Mouse (Mus musculus) limb, embryonic 11.5 days (tissue): ENCODE measurements around the gene Ucma. TPM values are rescaled to one million over a fixed set of nuclear protein-coding genes. Genes with fewer than 3 reads are reported as not detected.

Source experiments
- ATAC-seq: fragments of 200-750 bp; cut with Nextera tagmentation; 2 replicates; pipeline ENCODE4 v1.8.0; 2017; ENCODE audit warnings: low read depth; ENCODE audit not compliant: insufficient number of reproducible peaks, low FRiP score, low TSS enrichment
- DNase-seq: peaks from one replicate; pipeline ENCODE4 v3.0.0-alpha.2; 2015; ENCODE audit warnings: low spot score
- H3K27ac ChIP-seq: fragments of 300-500 bp; sonication (generic); replicated peaks from 2 replicates; pipeline ENCODE4 v1.5.1; 2014; ENCODE audit warnings: low read depth, mild to moderate bottlenecking, low read length
- H3K27me3 ChIP-seq: fragments of 300-500 bp; sonication (generic); 2 replicates; pipeline ENCODE4 v1.6.1; 2014; ENCODE audit warnings: mild to moderate bottlenecking, low read length, mixed read lengths; ENCODE audit not compliant: control insufficient read depth, insufficient read depth
- H3K36me3 ChIP-seq: fragments of 300-500 bp; sonication (generic); 2 replicates; pipeline ENCODE4 v1.6.1; 2014; ENCODE audit warnings: mild to moderate bottlenecking, low read length, moderate library complexity, mixed read lengths; ENCODE audit not compliant: control insufficient read depth, insufficient read depth
- H3K4me1 ChIP-seq: fragments of 300-500 bp; sonication (generic); 2 replicates; pipeline ENCODE4 v1.6.1; 2014; ENCODE audit warnings: low read length, mixed read lengths; ENCODE audit not compliant: control insufficient read depth, insufficient read depth
- H3K4me2 ChIP-seq: fragments of 300-500 bp; sonication (generic); 2 replicates; pipeline ENCODE4 v1.6.1; 2014; ENCODE audit warnings: low read depth, mild to moderate bottlenecking, moderate library complexity; ENCODE audit not compliant: severe bottlenecking
- H3K4me3 ChIP-seq: fragments of 300-500 bp; sonication (generic); 2 replicates; pipeline ENCODE4 v1.5.1; 2014; ENCODE audit warnings: low read depth, low read length
- H3K9ac ChIP-seq: fragments of 300-500 bp; sonication (generic); 2 replicates; pipeline ENCODE4 v1.6.1; 2014; ENCODE audit warnings: mild to moderate bottlenecking, low read length
- H3K9me3 ChIP-seq: fragments of 300-500 bp; sonication (generic); 2 replicates; pipeline ENCODE4 v1.6.1; 2016; ENCODE audit warnings: low read length; ENCODE audit not compliant: control insufficient read depth
- WGBS: fragments of 180-500 bp; shearing (Covaris S2); extraction: QIAGEN DNeasy Blood & Tissue Kit; methylation state at CpG from one replicate; pipeline ENCODE4 v1.1.7; 2014; 5-methylcytosine and 5-hydroxymethylcytosine counted together
- polyA plus RNA-seq: library from polyadenylated mRNA; unstranded; fragments of >200 nt; fragmentation: Nextera tagmentation; extraction: Ambion mirVana; gene quantifications from 2 replicates; pipeline ENCODE4 v1.2.1, GENCODE M21; 2014

The Ucma gene
- polyA plus RNA-seq, 1 experiment from 2014 or later, result not detected

DNA sequence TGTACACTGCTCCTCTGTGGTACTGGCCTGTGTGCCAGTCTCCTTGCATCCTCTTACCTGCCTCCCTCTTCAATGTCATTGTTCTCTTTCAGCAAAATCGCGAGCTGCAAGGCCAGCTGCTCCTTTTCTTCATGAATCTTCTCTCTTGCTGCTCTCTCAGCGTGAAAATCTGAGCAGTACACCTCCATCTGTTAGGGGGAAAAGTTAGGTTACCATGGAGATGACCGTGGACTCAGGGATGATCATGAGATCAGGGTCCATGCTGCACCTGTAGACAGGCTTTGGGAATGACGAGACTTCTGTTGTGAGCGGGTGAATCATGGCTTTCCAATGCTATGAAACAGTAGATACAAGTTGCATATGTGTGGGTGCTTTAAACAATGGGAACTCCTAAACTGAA lies 51.1 kb downstream of the Ucma start:
- no peak overlapping the region for H3K4me3 ChIP-seq
- H3K27ac ChIP-seq, result no peak overlapping the region
- H3K9ac ChIP-seq, result no peak overlapping the region
- H3K4me1 ChIP-seq, result no peaks in the 10 kb centered on the region
- no peaks in the 10 kb centered on the region for H3K9me3 ChIP-seq
- no peaks in the 10 kb centered on the region for H3K27me3 ChIP-seq
- ATAC-seq (no peak), DNase-seq (no peak)
- 0 out of 2 replicates have a peak, but pooled peaks cover 2% of the 10 kb centered on the region for H3K36me3 ChIP-seq
- no peak overlapping the region for H3K4me2 ChIP-seq
- WGBS, result 80% methylated on average over 6 of the region's 6 CpGs

DNA sequence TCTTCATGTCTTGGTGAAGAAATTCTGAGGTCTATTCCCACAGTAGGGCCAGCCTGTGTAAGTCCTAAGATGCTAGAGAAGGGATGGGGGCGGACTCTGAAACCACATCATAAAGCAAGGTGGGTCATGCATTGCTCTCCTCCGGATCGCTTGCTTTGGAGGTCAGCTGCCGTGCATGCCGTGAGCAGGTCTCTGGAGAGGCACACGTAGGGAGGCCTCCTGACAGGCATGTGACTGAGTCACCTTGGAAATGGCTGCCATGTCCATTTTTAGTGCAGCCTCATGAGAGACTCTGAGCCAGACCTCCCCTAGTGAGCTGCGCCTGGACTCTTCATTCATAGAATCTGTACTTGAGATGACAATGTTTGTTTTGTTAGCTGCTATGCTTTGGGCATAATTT lies 52.1 kb downstream of the Ucma start:
- no peaks in the 10 kb centered on the region for H3K27me3 ChIP-seq
- no peak for DNase-seq
- ATAC-seq, result no peak
- H3K4me3 ChIP-seq, result no peak overlapping the region
- WGBS, result 90% methylated on average over 7 of the region's 7 CpGs
- H3K9me3 ChIP-seq, result no peaks in the 10 kb centered on the region
- no peak overlapping the region for H3K9ac ChIP-seq
- H3K27ac ChIP-seq, result no peak overlapping the region
- no peaks in the 10 kb centered on the region for H3K4me1 ChIP-seq
- H3K36me3 ChIP-seq, result 0 out of 2 replicates have a peak, but pooled peaks cover 2% of the 10 kb centered on the region
- H3K4me2 ChIP-seq, result no peak overlapping the region

DNA sequence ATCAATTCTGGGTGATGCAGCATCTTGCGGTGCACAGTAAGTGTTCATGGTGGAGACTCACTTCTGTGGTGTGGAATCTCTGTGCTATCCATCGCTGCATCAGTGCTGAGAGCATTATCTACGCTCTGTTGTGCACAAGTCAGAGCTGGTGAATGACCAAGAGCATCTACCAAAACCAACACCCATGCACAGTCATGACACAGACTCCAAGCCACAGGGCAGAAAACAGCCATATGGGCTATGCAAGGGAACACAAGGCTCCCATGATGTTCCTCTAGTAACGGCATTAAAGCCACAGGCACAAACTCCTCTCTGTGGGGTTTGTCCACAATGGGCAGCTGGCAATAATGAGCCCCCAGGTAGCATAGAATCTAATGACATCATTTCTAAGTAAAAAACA lies 53.9 kb downstream of the Ucma start:
- 89% methylated on average over 4 of the region's 4 CpGs for WGBS
- no peak for ATAC-seq
- no peak overlapping the region for H3K9ac ChIP-seq

DNA sequence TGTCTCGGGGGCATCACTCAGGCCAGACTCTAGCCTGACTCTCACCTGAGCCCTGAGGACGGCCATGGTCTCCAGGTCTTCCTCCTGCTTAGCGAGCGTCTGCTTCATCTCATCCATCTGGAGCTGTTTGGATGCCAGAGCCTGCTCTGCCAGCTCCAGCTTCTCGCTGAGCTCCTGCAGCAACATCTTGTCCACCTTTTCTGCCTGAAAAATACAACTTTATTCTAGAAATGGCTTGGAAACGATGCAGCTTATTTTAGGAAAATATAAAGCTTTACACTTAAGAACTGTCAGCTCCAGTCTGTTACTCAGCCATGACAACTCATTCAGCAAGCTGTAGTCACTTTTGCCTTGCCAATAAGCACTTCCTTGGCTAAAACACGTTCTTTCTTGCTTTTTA lies 55.3 kb downstream of the Ucma start:
- 78% methylated on average over 7 of the region's 7 CpGs for WGBS
- Histone ChIP-seq H3K4me3 (no peak overlapping the region), H3K27ac (no peak overlapping the region), H3K27me3 (no peaks in the 10 kb centered on the region), H3K4me1 (no peaks in the 10 kb centered on the region), H3K9me3 (no peaks in the 10 kb centered on the region), H3K4me2 (no peak overlapping the region), H3K9ac (no peak overlapping the region), H3K36me3 (0 out of 2 replicates have a peak, but pooled peaks cover 2% of the 10 kb centered on the region)
- no peak for DNase-seq
- no peak for ATAC-seq

More for the DNA sequence above, 53.9 kb downstream of the Ucma start:
- no peaks in the 10 kb centered on the region for H3K27me3 ChIP-seq
- no peak for DNase-seq
- no peak overlapping the region for H3K4me2 ChIP-seq
- H3K9me3 ChIP-seq, result no peaks in the 10 kb centered on the region
- 0 out of 2 replicates have a peak, but pooled peaks cover 2% of the 10 kb centered on the region for H3K36me3 ChIP-seq
- no peaks in the 10 kb centered on the region for H3K4me1 ChIP-seq
- no peak overlapping the region for H3K27ac ChIP-seq
- no peak overlapping the region for H3K4me3 ChIP-seq

DNA sequence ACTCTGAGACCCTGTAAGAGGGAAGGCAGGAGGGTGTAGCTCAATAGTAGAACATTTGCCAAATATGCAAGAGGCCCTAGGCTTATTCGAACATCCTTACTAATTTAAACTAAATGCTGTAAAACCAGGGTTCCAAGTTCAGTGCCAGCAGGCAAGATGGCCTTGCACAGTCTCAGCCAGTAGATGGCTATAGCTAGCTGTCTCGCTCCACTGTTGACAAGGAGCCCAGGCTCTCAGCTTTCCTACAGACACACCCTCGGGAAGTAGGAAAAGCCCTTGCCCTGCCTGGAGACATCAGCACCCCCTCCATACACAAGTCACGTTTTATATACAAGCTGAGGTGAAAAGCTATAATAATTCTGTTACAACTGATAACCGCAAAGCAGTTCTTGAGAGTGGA lies 56.7 kb downstream of the Ucma start:
- H3K4me1 ChIP-seq, result no peaks in the 10 kb centered on the region
- no peaks in the 10 kb centered on the region for H3K9me3 ChIP-seq
- no peak overlapping the region for H3K4me3 ChIP-seq
- H3K27me3 ChIP-seq, result no peaks in the 10 kb centered on the region
- ATAC-seq, result no peak
- H3K4me2 ChIP-seq, result no peak overlapping the region
- DNase-seq, result no peak
- 0 out of 2 replicates have a peak, but pooled peaks cover 2% of the 10 kb centered on the region for H3K36me3 ChIP-seq
- 80% methylated on average over 5 of the region's 5 CpGs for WGBS
- H3K27ac ChIP-seq, result no peak overlapping the region
- H3K9ac ChIP-seq, result no peak overlapping the region

DNA sequence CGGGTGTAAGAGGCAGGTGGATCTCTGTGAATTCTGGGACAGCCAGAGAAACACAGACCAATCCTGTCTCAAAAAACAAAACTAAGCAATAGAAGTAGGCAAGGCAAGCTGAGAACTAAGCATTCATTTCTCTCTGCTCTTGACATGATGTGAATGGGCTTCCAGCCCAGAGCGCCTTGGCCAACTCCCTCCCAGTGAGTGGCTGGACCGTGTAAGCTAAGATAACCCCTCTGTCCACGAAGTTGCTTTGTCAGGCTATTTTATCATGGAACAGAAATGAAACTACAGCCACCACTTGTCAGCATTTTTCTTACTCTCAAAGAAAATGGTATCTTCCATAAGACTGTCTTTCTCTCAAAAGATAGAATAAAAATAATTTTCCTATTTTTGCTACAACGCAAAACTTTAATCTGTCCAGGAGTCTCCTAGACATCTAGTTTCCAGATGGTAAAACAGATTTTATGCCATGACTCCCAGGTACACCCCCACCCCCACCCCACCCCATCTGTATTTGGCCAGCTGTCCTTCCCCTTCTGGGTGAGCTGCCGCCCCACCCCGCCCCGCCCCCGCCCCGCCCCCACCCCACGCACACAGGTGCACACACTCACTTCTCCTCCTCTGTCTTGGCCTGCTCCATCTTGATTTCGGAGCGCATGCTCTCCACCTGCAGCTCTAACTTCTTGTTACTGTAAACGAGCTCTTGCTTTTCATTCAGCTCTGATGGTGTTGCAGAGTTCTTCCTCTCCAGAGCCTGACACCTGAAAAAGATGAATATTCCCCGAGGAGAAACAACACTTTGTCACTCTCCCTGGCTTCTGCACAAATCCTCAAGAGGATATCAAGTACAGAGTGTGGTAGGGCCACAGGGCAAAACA lies 57.9 kb downstream of the Ucma start:
- WGBS, result 67% methylated on average over 15 of the region's 15 CpGs
- no peaks in the 10 kb centered on the region for H3K27me3 ChIP-seq
- no peak for DNase-seq
- H3K9ac ChIP-seq, result no peak overlapping the region
- H3K4me2 ChIP-seq, result no peak overlapping the region
- ATAC-seq, result no peak
- H3K4me1 ChIP-seq, result no peaks in the 10 kb centered on the region
- H3K9me3 ChIP-seq, result no peaks in the 10 kb centered on the region
- H3K36me3 ChIP-seq, result no peaks in the 10 kb centered on the region
- no peak overlapping the region for H3K4me3 ChIP-seq
- H3K27ac ChIP-seq, result no peak overlapping the region

DNA sequence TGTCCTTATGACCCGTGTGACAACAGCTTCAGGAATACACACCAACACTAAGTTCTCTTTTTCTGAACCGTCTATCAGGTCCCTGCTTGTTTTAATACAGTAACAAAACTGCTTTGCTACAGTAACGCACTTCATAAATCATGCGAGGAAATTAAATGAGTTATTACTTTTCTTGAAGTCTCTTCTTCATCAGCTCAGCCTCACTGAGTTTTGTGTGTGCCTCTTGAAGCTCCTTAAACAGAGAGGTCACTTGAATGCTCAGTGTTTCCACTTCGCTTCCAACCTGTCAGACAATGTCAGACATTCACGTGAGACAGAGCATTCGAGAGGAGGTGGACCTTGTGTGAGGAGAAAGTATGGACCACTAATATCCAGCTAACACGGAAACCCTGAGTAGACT lies 58.9 kb downstream of the Ucma start:
- no peaks in the 10 kb centered on the region for H3K36me3 ChIP-seq
- H3K4me3 ChIP-seq, result no peak overlapping the region
- H3K27me3 ChIP-seq, result no peaks in the 10 kb centered on the region
- no peaks in the 10 kb centered on the region for H3K4me1 ChIP-seq
- H3K4me2 ChIP-seq, result no peak overlapping the region
- H3K9me3 ChIP-seq, result no peaks in the 10 kb centered on the region
- ATAC-seq, result no peak
- WGBS, result 84% methylated on average over 8 of the region's 8 CpGs
- no peak overlapping the region for H3K27ac ChIP-seq
- H3K9ac ChIP-seq, result no peak overlapping the region
- DNase-seq, result no peak

DNA sequence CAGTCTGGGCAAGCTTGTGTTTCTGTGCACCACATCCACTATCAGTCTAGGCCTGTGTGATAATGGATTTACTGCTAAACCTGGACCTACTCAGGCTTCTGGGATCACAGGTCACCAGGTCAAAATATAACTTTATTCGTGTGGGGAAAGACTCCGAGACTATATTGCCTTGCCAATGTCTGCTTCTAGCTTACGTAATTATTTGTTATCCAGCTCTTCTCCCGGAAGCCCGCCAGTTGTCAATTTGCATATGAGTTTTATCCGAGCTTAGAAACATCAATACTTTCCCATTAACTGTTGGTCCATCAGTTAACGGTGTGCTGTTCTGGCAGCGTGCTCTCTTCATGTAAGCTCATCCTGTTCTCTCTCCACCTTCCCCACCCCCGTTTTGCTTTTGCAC lies 59.3 kb downstream of the Ucma start:
- Histone ChIP-seq H3K4me1 (no peaks in the 10 kb centered on the region), H3K36me3 (no peaks in the 10 kb centered on the region), H3K27me3 (no peaks in the 10 kb centered on the region), H3K4me2 (no peak overlapping the region), H3K9ac (no peak overlapping the region), H3K27ac (no peak overlapping the region), H3K9me3 (no peaks in the 10 kb centered on the region), H3K4me3 (no peak overlapping the region)
- ATAC-seq (no peak), DNase-seq (no peak)
- WGBS, result 84% methylated on average over 9 of the region's 9 CpGs
